Mouse (Mus musculus) forebrain, embryonic 14.5 days (tissue): ENCODE measurements around the gene Gfpt1. TPM values are rescaled to one million over a fixed set of nuclear protein-coding genes. Genes with fewer than 3 reads are reported as not detected.
"Not testable (repeated sequence)": the region's sequence is repeated elsewhere in the genome, so short reads cannot be mapped to it uniquely, and the experiment has no call there.

Experiments used
- ATAC-seq: fragments of 200-750 bp; cut with Nextera tagmentation; 2 replicates; pipeline ENCODE4 v1.8.0; 2017; ENCODE audit warnings: mild to moderate bottlenecking, moderate library complexity
- DNase-seq: peaks from one replicate; pipeline ENCODE4 v3.0.0-alpha.2; 2015; ENCODE audit warnings: low spot score
- H3K27ac ChIP-seq: fragments of 300-500 bp; sonication (generic); 2 replicates; pipeline ENCODE4 v1.5.1; 2014; ENCODE audit warnings: low read depth, mild to moderate bottlenecking, control low read depth, low read length, moderate library complexity
- H3K27me3 ChIP-seq: fragments of 300-500 bp; sonication (generic); replicated peaks from 2 replicates; pipeline ENCODE4 v1.6.1; 2014; ENCODE audit warnings: low read length, control low read depth, mixed read lengths; ENCODE audit not compliant: control insufficient read depth, insufficient read depth
- H3K36me3 ChIP-seq: fragments of 300-500 bp; sonication (generic); 2 replicates; pipeline ENCODE4 v1.6.1; 2014; ENCODE audit warnings: low read length, control low read depth; ENCODE audit not compliant: control insufficient read depth, insufficient read depth
- H3K4me1 ChIP-seq: fragments of 300-500 bp; sonication (generic); 2 replicates; pipeline ENCODE4 v1.6.1; 2014; ENCODE audit warnings: antibody characterized with exemption, low read length, control low read depth; ENCODE audit not compliant: control insufficient read depth, insufficient read depth
- H3K4me2 ChIP-seq: fragments of 300-500 bp; sonication (generic); 2 replicates; pipeline ENCODE4 v1.6.1; 2014; ENCODE audit warnings: mild to moderate bottlenecking, control low read depth, low read length
- H3K4me3 ChIP-seq: fragments of 300-500 bp; sonication (generic); 2 replicates; pipeline ENCODE4 v1.5.1; 2014; ENCODE audit warnings: low read depth, low read length, control low read depth
- H3K9ac ChIP-seq: fragments of 300-500 bp; sonication (generic); 2 replicates; pipeline ENCODE4 v1.6.1; 2014; ENCODE audit warnings: mild to moderate bottlenecking, low read length, control low read depth, moderate library complexity
- H3K9me3 ChIP-seq: fragments of 300-500 bp; sonication (generic); replicated peaks from 2 replicates; pipeline ENCODE4 v1.6.1; 2016; ENCODE audit warnings: low read length, control low read depth, mixed read lengths; ENCODE audit not compliant: control insufficient read depth
- WGBS: fragments of 180-500 bp; shearing (Covaris S2); extraction: QIAGEN DNeasy Blood & Tissue Kit; methylation state at CpG from one replicate; pipeline ENCODE4 v1.1.7; 2014; 5-methylcytosine and 5-hydroxymethylcytosine counted together
- polyA plus RNA-seq: library from polyadenylated mRNA; unstranded; fragments of >200 nt; fragmentation: Nextera tagmentation; extraction: Ambion mirVana; gene quantifications from 2 replicates; pipeline ENCODE4 v1.2.1, GENCODE M21; 2014

The Gfpt1 gene
- polyA plus RNA-seq, 1 experiment from 2014 or later = 18.2 TPM

GRCm38 (mm10) chr6:87075092-87075685, 32.5 kb downstream of the Gfpt1 start:
- DNase-seq (no peak), ATAC-seq (no peak)
- H3K9ac ChIP-seq = no peak overlapping the region
- H3K9me3 ChIP-seq = no peaks in the 10 kb centered on the region
- no peak overlapping the region for H3K4me2 ChIP-seq
- 87% methylated on average over 3 of the region's 3 CpGs for WGBS
- no peak overlapping the region for H3K27ac ChIP-seq
- peaks cover 69% of the 10 kb centered on the region for H3K36me3 ChIP-seq
- H3K27me3 ChIP-seq = no peaks in the 10 kb centered on the region
- no peaks in the 10 kb centered on the region for H3K4me1 ChIP-seq
- no peak overlapping the region for H3K4me3 ChIP-seq

DNA sequence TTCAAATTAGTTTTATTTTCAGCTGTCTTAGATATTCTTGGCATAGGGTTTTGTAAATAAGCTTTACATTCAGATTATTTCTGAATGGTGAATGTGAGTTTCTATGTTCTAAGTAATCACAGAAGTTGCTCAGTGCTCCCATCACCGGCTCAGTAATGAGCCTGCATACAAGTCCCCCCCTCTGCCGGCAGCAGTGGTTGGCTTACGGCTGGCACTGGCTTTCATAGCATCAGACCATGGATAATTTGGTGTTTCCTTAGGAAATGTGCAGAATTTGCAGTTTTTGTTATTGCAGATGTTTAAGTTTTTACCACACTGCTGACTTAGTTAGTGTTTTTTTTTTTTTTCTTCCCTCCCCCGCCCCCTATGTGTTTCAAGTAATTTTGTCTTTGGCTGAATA, 36.8 kb downstream of the Gfpt1 start:
- H3K4me2 ChIP-seq = no peak overlapping the region
- no peaks in the 10 kb centered on the region for H3K4me1 ChIP-seq
- no peak for ATAC-seq
- peaks cover 65% of the 10 kb centered on the region for H3K36me3 ChIP-seq
- H3K27ac ChIP-seq = no peak overlapping the region
- no peak overlapping the region for H3K9ac ChIP-seq
- DNase-seq = no peak
- H3K9me3 ChIP-seq = no peaks in the 10 kb centered on the region
- H3K27me3 ChIP-seq = no peaks in the 10 kb centered on the region
- 78% methylated on average over 4 of the region's 4 CpGs for WGBS
- no peak overlapping the region for H3K4me3 ChIP-seq

GRCm38 (mm10) chr6:87085026-87085425, 42.4 kb downstream of the Gfpt1 start:
- H3K4me1 ChIP-seq = no peaks in the 10 kb centered on the region
- WGBS = 92% methylated on average over 6 of the region's 6 CpGs
- no peaks in the 10 kb centered on the region for H3K27me3 ChIP-seq
- H3K9me3 ChIP-seq = no peaks in the 10 kb centered on the region
- H3K36me3 ChIP-seq = peaks cover 86% of the 10 kb centered on the region
- no peak overlapping the region for H3K9ac ChIP-seq
- no peak for DNase-seq
- no peak for ATAC-seq
- no peak overlapping the region for H3K27ac ChIP-seq
- H3K4me3 ChIP-seq = no peak overlapping the region
- H3K4me2 ChIP-seq = no peak overlapping the region

GRCm38 (mm10) chr6:87088356-87088755, 45.7 kb downstream of the Gfpt1 start:
- H3K9ac ChIP-seq = no peak overlapping the region

DNA sequence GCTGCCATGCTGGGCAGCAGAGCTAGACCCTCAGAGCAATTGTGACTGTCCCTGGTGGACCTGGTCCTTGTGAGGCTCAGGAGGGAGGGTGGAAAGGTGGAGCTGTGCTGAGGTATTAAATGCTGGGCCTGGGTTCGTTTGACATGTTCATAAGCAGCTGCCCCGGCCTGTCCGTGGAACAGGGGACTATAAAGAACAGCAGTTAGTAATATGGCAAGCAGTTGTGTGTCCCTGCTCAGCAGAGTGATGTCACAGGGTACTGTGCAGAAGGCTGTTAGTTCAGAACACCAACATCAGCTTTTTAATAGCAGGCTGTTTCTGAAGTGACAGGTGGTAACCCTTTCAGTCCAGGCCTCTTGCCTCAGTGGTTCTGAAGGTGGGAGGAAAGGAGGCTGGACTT, 48.2 kb downstream of the Gfpt1 start:
- Histone ChIP-seq H3K9ac (no peak overlapping the region), H3K4me1 (no peaks in the 10 kb centered on the region), H3K36me3 (peaks cover 44% of the 10 kb centered on the region), H3K27ac (no peak overlapping the region), H3K4me2 (no peak overlapping the region), H3K9me3 (no peaks in the 10 kb centered on the region), H3K4me3 (no peak overlapping the region), H3K27me3 (no peaks in the 10 kb centered on the region)
- no peak for DNase-seq
- WGBS = 85% methylated on average over 3 of the region's 3 CpGs
- no peak for ATAC-seq

More at GRCm38 (mm10) chr6:87088356-87088755, 45.7 kb downstream of the Gfpt1 start:
- ATAC-seq (no peak), DNase-seq (no peak)
- Histone ChIP-seq H3K27me3 (no peaks in the 10 kb centered on the region), H3K4me1 (no peaks in the 10 kb centered on the region), H3K9me3 (no peaks in the 10 kb centered on the region), H3K36me3 (peaks cover 67% of the 10 kb centered on the region), H3K4me3 (no peak overlapping the region), H3K27ac (no peak overlapping the region), H3K4me2 (no peak overlapping the region)
- WGBS = 93% methylated on average over 5 of the region's 5 CpGs

DNA sequence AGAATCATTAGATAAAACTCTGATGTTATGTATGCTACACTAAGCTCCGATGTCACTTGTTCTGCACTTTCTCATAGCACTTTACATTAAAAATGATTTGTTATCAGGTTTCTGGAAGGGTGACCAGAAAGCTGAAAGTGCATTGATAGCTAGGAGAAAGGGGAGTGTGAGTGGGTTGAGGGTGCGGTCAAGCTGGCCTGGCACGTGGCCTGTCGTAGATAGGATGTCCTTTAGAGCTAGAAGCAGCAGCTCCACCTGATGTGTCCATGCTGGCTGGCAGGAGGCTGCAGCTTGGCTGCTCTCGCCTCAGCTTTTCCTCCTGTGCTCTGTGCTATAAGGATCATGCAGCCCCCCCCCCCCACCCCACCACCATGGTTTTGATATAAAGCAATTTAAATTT, 49.8 kb downstream of the Gfpt1 start:
- Histone ChIP-seq H3K4me3 (no peak overlapping the region), H3K9ac (no peak overlapping the region), H3K27ac (no peak overlapping the region), H3K9me3 (no peaks in the 10 kb centered on the region), H3K36me3 (peaks cover 29% of the 10 kb centered on the region), H3K27me3 (no peaks in the 10 kb centered on the region), H3K4me1 (no peaks in the 10 kb centered on the region), H3K4me2 (no peak overlapping the region)
- ATAC-seq = no peak
- 94% methylated on average over 5 of the region's 5 CpGs for WGBS
- no peak for DNase-seq

DNA sequence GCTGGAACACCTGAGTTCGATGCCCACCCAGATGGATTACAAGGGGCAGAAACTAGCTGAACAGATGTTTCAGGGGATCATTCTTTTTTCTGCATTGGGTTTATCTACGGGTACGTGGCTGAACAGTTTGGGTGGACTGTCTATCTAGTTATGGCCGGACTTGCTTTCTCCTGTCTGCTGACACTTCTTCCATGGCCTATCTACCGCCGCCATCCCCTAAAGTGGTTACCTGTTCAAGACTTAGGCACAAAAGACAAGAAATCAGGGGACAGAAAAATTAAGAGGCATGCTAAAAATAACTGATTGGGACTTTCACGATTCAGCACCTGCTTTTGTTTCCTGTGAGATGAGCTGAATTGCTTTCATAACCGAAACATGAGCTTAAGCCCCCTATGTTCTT, 51.0 kb downstream of the Gfpt1 start:
- not testable (repeated sequence) for H3K4me2 ChIP-seq, H3K27ac ChIP-seq, H3K9ac ChIP-seq, H3K4me1 ChIP-seq, H3K4me3 ChIP-seq, ATAC-seq, H3K9me3 ChIP-seq, H3K27me3 ChIP-seq, DNase-seq
- 90% methylated on average over 8 of the region's 8 CpGs for WGBS
- peaks cover 20% of the 10 kb centered on the region for H3K36me3 ChIP-seq

GRCm38 (mm10) chr6:87099261-87099660, 56.6 kb downstream of the Gfpt1 start:
- 0 out of 2 replicates have a peak, but pooled peaks cover 3% of the 10 kb centered on the region for H3K4me1 ChIP-seq
- no peak overlapping the region for H3K4me3 ChIP-seq
- WGBS = 21% methylated on average over 3 of the region's 3 CpGs
- DNase-seq (no peak), ATAC-seq (no peak)
- H3K36me3 ChIP-seq = no peaks in the 10 kb centered on the region
- H3K27ac ChIP-seq = no peak overlapping the region
- H3K9me3 ChIP-seq = no peaks in the 10 kb centered on the region
- no peak overlapping the region for H3K9ac ChIP-seq
- H3K4me2 ChIP-seq = no peak overlapping the region
- H3K27me3 ChIP-seq = no peaks in the 10 kb centered on the region

GRCm38 (mm10) chr6:87099671-87100296, 57.1 kb downstream of the Gfpt1 start:
- no peak overlapping the region for H3K27ac ChIP-seq
- H3K9ac ChIP-seq = no peak overlapping the region
- no peak overlapping the region for H3K4me3 ChIP-seq
- H3K9me3 ChIP-seq = no peaks in the 10 kb centered on the region
- peak; percentile 11; the same call in 1 of the 2 replicates for ATAC-seq
- DNase-seq = peak; percentile 61
- no peaks in the 10 kb centered on the region for H3K27me3 ChIP-seq
- 53% methylated on average over 7 of the region's 7 CpGs for WGBS
- no peak overlapping the region for H3K4me2 ChIP-seq
- H3K4me1 ChIP-seq = 0 out of 2 replicates have a peak, but pooled peaks cover 3% of the 10 kb centered on the region
- H3K36me3 ChIP-seq = no peaks in the 10 kb centered on the region
